Mouse (Mus musculus): ENCODE results near the gene Cyth1.

Cyth1 gene

GRCm38 (mm10) chr11:118248150-118249011 is at the start of gene Cyth1:
Gene Cyth1 (minus strand): TSS chr11:118248592.
- DNase-seq (ENCODE audit: low spot score in 2 of 2) = peak; percentile 100

- DNase-seq (ENCODE audit: low spot score in 2 of 2) = no peak
Measured at GRCm38 (mm10) chr11:118297967-118298366, 49.6 kb upstream of the Cyth1 start.

DNA sequence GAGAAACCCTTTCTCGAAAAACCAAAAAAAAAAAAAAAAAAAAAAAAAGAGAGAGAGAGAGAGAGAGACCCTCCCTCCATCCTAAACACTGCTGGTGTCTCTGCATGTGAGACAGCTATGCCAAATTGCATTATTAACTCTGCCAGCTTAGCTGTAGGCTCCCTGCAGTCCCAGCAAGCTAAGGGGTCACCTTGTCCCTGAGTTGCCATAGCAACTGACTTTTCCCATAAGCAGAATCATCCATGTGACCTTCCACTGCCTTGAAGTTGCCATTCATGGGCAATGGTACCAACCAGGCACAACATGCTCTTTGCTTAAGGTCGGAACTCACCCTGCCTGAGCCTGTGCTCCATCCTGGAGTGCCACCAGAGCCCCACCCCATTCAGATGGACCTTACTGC is 46.6 kb upstream of the Cyth1 start:
- DNase-seq (ENCODE audit: low spot score in 2 of 2) = no peak

DNA sequence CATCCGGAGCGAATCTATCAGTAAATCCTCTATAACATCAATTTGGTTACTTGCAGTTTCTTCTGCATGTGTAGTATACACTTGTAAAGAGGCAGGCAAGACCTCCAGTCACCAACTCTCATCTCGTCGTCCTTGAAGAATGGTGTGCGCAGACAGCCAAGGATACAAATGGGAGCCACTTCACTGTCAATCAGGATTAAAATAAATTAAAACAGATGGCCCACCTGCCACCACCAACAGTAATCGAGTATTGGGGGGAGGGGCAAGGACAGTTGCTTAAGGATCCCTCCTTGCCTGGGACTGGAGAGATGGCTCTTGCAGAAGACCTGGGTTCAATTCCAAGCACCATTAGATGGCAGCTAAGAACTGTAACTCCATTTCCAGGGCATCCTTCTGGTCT is 44.3 kb upstream of the Cyth1 start:
- DNase-seq (ENCODE audit: low spot score in 2 of 2) = no peak

GRCm38 (mm10) chr11:118289999-118290889 is 41.9 kb upstream of the Cyth1 start, which contains the start of gene Usp36:
Gene Usp36 (minus strand): TSS chr11:118290244.
- peak; percentile 100 for DNase-seq (ENCODE audit: low spot score in 2 of 2)

GRCm38 (mm10) chr11:118289562-118289961 is 41.2 kb upstream of the Cyth1 start:
- no peak for DNase-seq (ENCODE audit: low spot score in 2 of 2)

GRCm38 (mm10) chr11:118289037-118289511 is 40.7 kb upstream of the Cyth1 start:
- no peak for DNase-seq (ENCODE audit: low spot score in 2 of 2)

- no peak for DNase-seq (ENCODE audit: low spot score in 2 of 2)
Measured at GRCm38 (mm10) chr11:118287573-118287972, 39.2 kb upstream of the Cyth1 start.

GRCm38 (mm10) chr11:118286434-118286833 is 38.0 kb upstream of the Cyth1 start:
- DNase-seq (ENCODE audit: low spot score in 2 of 2) = no peak

DNA sequence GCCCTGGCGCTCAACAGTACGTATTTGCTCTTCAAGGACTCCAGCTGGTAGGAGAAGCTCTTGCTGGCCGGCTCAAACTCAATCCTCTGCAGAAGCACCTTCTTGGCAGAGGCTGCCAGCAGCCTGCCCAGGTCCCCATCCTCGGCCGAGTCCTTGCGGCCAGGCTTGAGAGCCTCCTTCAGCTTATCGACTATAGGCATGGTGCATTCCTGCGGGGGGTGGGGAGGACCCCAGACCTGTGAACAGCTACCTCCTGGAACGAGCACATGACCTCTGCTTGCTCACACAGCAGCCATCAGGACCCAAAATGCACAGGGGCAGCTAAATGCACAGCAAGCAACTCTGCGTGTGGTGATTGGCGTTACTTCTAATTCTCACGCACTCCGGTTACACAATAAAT is 37.4 kb upstream of the Cyth1 start:
- no peak for DNase-seq (ENCODE audit: low spot score in 2 of 2)

DNA sequence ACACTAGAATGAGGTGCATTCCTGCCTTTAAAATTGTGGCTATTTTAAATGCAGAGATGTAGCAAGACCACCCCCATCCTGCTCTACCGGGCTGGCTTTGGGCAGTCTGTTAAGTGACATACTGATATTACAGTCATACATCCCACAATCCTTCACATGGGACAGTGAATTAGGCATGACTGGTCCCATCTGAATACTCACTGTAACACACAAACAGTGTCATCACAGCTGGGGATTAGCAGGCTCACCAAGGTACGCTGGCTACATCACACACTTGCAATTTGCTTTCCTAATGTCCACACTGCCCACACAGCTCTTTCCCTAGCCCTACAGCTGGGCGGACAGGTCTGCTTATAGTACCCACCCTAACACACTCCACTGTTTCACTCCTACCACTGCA is 31.8 kb upstream of the Cyth1 start:
- DNase-seq (ENCODE audit: low spot score in 2 of 2) = no peak

DNA sequence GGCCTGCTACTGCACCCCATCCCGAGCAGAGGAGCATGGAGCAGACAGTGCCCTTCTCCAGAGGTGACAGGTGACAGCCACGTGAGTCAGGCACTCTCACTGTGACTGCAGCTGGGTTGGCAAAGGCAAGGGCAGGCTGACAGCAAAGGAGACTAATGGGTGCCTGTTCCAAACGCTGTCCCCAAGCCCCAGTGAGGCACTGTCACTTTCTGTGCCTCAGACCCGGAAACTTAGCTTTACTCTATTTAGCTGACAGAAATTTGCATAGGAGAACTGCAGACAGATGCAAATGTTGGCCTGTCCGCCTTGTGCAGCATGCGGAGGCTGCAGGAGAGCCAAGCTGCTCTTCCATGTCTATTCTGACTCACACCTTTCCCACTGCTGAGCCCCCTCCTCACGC is 27.9 kb upstream of the Cyth1 start:
- DNase-seq (ENCODE audit: low spot score in 2 of 2) = no peak

DNA sequence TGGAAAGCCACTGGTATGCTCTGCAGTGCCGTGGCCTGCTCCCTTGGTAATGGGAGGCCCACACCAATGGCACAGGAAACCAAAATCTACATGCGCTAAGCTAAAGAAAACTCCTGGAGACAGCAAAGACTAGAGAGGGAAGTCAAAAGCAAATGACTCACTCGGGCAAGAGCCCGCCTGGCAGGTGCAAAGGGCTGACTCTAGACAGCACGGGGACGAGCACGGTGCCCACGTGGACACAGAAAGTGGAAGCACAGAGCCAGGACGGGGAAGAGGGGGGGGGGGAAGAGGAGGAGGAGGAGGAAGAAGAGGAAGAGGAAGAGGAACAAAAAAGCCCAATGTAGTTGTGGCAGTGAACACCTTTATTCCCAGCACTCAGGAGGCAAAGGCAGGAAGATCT is 26.7 kb upstream of the Cyth1 start:
- DNase-seq (ENCODE audit: low spot score in 2 of 2) = no peak

DNA sequence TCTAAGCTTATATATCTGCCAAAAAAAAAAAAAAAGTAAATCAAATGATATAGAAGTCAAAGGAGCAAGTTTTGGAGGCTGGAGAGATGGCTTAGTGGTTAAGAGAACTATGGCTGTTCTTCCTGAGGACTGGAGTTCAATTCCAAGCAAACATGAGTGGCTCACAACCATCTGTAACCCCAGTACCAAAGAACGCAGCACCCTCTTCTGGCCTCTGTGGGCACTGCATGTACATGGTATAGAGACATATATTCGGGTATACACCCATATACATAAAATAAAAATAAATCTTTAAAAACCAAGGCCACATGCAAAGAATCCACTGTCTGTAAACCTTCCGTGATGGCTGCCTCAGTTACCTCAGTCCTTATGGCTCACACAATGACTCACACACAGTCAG is 21.4 kb upstream of the Cyth1 start:
- DNase-seq (ENCODE audit: low spot score in 2 of 2) = no peak

DNA sequence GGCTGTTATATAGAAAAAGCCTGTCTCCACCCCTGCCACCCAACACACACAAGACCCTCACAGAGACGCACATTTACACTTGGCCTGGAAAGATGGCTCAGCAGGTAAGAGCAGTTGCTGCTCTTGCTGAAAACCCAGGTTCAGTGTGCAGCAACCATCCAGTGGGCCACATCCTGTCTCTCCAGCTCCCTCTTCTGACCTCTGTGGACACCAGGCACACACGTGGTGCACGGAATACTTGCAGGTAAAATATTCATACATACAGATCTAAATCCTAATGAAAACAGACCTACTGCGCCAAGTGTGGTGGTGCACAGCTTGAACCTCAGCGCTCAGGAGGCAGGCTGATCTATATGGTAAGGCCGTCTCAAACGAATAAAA is 18.3 kb upstream of the Cyth1 start:
- no peak for DNase-seq (ENCODE audit: low spot score in 2 of 2)

DNA sequence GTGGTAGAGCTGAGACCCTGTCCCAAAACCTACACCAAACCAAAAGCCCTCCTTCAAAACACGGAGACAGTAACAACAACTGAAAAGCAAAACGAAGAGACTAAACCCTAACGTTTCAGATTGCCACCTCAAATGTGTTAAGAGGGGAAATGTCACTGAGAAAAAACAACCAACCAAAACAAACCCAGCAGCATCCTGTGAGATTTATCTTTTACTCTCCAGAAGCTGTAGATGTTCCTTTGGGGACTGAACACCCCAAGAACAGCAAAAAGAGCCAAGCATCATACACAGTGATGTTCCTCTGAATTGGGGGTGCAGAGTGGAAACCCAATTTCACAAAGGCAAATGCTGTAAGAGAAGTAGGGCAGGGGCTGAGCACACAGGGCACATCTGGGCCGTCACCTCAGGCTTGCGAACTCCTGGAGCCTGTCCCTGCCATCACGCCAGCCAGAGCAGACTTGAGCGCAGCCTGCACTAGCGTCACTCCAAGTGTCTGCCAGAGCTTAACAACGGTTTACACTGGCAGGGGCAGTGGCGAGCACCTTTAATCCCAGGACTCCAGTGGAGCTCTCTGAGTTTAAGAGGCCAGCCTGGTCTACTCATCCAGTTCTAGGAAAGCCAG is 17.8 kb upstream of the Cyth1 start:
- no peak for DNase-seq (ENCODE audit: low spot score in 2 of 2)

- DNase-seq (ENCODE audit: low spot score in 2 of 2) = peak in 1 of 2 experiments; percentile 29
Measured at GRCm38 (mm10) chr11:118265621-118266020, 17.2 kb upstream of the Cyth1 start.

GRCm38 (mm10) chr11:118263146-118263545 is 14.8 kb upstream of the Cyth1 start:
- no peak for DNase-seq (ENCODE audit: low spot score in 2 of 2)

DNA sequence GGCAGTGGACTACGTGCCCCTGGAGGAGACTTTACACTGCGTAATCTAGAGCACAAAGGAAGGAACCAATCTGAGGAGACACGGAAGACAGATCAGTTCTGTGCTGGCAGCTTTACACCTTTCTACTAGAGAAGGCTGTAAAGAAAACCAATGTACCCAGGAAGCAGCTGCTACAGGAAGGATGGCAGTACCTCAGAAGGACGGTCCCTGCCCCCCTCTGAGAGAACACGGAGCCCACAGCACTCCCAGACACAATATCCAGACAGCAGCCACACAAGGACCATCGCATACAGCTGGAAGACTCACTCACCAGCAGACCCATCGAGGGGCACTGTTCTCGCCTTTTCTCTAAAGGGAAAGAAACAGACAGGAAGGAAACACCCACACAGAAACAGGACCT is 11.7 kb upstream of the Cyth1 start:
- no peak for DNase-seq (ENCODE audit: low spot score in 2 of 2)

GRCm38 (mm10) chr11:118259580-118259979 is 11.2 kb upstream of the Cyth1 start:
- DNase-seq (ENCODE audit: low spot score in 2 of 2) = no peak

DNA sequence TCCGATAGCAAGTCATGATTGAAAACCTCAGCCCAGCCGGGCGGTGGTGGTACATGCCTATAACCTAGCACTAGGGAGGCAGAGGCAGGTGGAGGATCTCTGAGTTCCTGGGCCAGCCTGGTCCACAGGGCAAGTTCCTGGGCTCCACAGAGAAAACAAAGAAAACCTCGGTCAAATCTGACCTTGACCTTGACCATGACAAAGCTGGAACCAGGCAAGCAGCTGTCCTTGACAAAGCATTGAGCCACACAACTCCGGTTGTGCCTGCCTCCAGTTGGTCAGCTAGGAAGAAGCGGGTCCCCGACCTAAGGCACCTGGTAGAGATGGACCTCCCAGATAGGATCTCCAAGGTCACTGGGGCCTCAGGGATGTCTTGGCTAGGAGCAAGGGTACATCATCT is 8.0 kb upstream of the Cyth1 start:
- no peak for DNase-seq (ENCODE audit: low spot score in 2 of 2)
